Mouse (Mus musculus) hindbrain, embryonic 16.5 days (tissue): ENCODE data around the gene Trim10. TPM values are rescaled to one million over a fixed set of nuclear protein-coding genes. Genes with fewer than 3 reads are reported as not detected.
A peak's percentile ranks its signal among the peaks of the same experiment; 100 is the strongest.
"Not testable (repeated sequence)": the region's sequence is repeated elsewhere in the genome, so short reads cannot be mapped to it uniquely, and the experiment has no call there.

ENCODE experiments used
- ATAC-seq: fragments of 200-750 bp; cut with Nextera tagmentation; 2 replicates; pipeline ENCODE4 v1.8.0; 2017; ENCODE audit warnings: moderate TSS enrichment, moderate library complexity
- H3K27ac ChIP-seq: fragments of 300-500 bp; sonication (generic); 2 replicates; pipeline ENCODE4 v1.5.1; 2014; ENCODE audit warnings: low read depth, mild to moderate bottlenecking, control low read depth, low read length, moderate library complexity
- H3K27me3 ChIP-seq: fragments of 300-500 bp; sonication (generic); replicated peaks from 2 replicates; pipeline ENCODE4 v1.6.1; 2014; ENCODE audit warnings: low read length; ENCODE audit not compliant: control insufficient read depth, insufficient read depth
- H3K36me3 ChIP-seq: fragments of 300-500 bp; sonication (generic); 2 replicates; pipeline ENCODE4 v1.6.1; 2014; ENCODE audit warnings: mild to moderate bottlenecking, low read length, moderate library complexity, mixed read lengths; ENCODE audit not compliant: control insufficient read depth, insufficient read depth
- H3K4me1 ChIP-seq: fragments of 300-500 bp; sonication (generic); 2 replicates; pipeline ENCODE4 v1.6.1; 2014; ENCODE audit warnings: low read depth, low read length; ENCODE audit not compliant: control insufficient read depth, insufficient read depth
- H3K4me2 ChIP-seq: fragments of 300-500 bp; sonication (generic); 2 replicates; pipeline ENCODE4 v1.6.1; 2014; ENCODE audit warnings: mild to moderate bottlenecking, low read length, control low read depth, moderate library complexity
- H3K4me3 ChIP-seq: fragments of 300-500 bp; sonication (generic); 2 replicates; pipeline ENCODE4 v1.5.1; 2014; ENCODE audit warnings: mild to moderate bottlenecking, low read length, control low read depth, moderate library complexity
- H3K9ac ChIP-seq: fragments of 300-500 bp; sonication (generic); 2 replicates; pipeline ENCODE4 v1.6.1; 2014; ENCODE audit warnings: low read depth, mild to moderate bottlenecking, control low read depth, low read length, moderate library complexity
- H3K9me3 ChIP-seq: fragments of 300-500 bp; sonication (generic); 2 replicates; pipeline ENCODE4 v1.6.1; 2014; ENCODE audit warnings: mild to moderate bottlenecking, low read length, moderate library complexity; ENCODE audit not compliant: control insufficient read depth
- WGBS: fragments of 180-500 bp; shearing (Covaris S2); extraction: QIAGEN DNeasy Blood & Tissue Kit; methylation state at CpG from one replicate; pipeline ENCODE4 v1.1.7; 2014; 5-methylcytosine and 5-hydroxymethylcytosine counted together
- polyA plus RNA-seq: library from polyadenylated mRNA; unstranded; fragments of >200 nt; fragmentation: Nextera tagmentation; extraction: Ambion mirVana; gene quantifications from 2 replicates; pipeline ENCODE4 v1.2.1, GENCODE M21; 2015

The Trim10 gene
- polyA plus RNA-seq, 1 experiment from 2014 or later, result 0.78 TPM

DNA sequence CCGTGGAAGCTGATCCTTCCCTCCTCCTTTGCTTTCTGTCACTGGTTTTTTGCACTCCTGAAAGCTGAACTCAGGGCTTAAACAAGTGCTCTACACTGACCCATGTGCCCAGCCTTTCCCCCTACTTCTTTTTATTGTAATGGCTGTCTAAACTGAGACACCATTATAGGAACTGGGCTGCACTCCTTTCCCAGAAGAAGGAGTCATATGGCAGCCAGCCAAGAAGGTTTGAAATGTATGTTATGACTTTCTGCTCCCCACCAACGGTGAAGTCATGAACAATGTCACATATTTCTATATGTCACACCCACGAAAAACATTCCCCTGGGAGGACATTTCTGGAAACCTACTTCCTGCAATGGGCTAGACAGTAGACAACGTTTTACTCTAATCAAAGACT, 5.3 kb downstream of the Trim10 start:
- WGBS, result 75% methylated on average over 4 of the region's 4 CpGs
- Histone ChIP-seq H3K36me3 (no peaks in the 10 kb centered on the region), H3K9ac (no peak overlapping the region), H3K27me3 (no peaks in the 10 kb centered on the region), H3K4me3 (no peak overlapping the region), H3K27ac (no peak overlapping the region), H3K4me2 (no peak overlapping the region), H3K9me3 (no peaks in the 10 kb centered on the region), H3K4me1 (no peaks in the 10 kb centered on the region)
- no peak for ATAC-seq

DNA sequence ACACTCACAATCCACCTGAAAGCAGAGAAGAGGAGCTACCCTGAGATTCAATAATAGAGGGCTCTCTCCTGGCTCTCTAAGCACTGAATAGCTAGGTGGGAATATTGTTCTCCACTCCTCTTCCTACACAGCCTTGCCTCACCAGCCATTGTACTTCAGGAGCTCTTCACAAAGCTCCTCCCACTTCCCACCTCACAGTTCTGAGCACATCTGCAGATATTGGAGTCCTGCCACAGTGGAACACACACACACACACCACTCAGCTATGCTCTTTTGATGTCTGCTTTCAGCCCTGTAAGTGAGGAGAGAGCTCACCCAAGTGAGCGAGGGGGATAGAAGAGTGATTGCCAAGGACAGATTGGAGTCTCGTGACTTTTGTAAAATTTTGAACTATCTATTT, 14.0 kb downstream of the Trim10 start:
- 76% methylated on average over 2 of the region's 2 CpGs for WGBS
- Histone ChIP-seq H3K36me3 (no peaks in the 10 kb centered on the region), H3K9me3 (no peaks in the 10 kb centered on the region), H3K27ac (no peak overlapping the region), H3K9ac (no peak overlapping the region), H3K4me1 (no peaks in the 10 kb centered on the region), H3K4me3 (no peak overlapping the region), H3K27me3 (no peaks in the 10 kb centered on the region), H3K4me2 (no peak overlapping the region)
- no peak for ATAC-seq

GRCm38 (mm10) chr17:36885132-36885790, 15.9 kb downstream of the Trim10 start:
- no peak for ATAC-seq
- Histone ChIP-seq H3K9ac (no peak overlapping the region), H3K4me2 (no peak overlapping the region), H3K4me1 (no peaks in the 10 kb centered on the region), H3K27ac (no peak overlapping the region), H3K4me3 (no peak overlapping the region), H3K36me3 (no peaks in the 10 kb centered on the region), H3K27me3 (no peaks in the 10 kb centered on the region), H3K9me3 (no peaks in the 10 kb centered on the region)
- 94% methylated on average over 12 of the region's 12 CpGs for WGBS

DNA sequence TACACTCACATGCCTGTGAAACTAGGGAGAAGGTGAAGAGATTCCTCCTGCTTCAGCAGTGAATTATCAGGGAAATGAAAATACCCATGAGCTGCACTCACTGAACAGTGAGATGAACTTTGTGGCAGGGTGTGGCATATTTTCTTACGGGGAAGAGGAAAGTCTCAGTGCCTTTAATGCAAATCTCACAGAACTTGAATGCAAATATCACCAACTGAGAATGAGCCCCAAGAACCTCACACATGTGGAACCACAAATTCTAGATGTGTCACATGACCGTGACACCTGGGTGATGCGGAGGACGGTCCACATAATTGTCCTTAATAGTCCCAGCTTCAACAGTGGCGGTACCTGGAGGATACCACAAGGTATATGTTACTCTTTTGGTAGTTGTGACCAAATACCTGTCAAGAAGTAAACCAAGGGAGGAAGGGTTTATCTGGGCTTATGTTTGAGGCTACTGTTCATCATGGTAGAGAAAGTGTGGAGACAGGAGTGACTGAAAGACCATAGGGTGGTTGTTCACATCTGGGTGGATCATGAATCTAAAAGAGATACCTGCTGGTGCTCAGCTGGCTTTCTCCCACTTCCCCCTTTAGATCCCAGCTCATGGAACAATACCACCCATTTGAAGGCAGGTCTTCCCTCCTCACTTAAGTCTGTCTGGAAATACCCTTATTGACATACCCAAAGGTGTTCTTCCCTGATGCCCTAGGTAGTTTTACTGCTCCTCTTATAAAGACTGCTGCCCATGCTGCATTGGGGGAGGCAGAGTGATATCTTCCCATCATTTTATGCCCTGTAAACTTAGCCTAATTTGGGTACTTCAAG, 20.9 kb downstream of the Trim10 start, which contains the start of gene Trim40:
Gene Trim40, minus strand, starts transcription at position 51 of the 831 bp plus-strand sequence.
- Histone ChIP-seq H3K27ac (no peak within 1 kb of the TSS), H3K9me3 (no peaks in the 10 kb centered on the region), H3K9ac (no peak within 1 kb of the TSS), H3K27me3 (no peaks in the 10 kb centered on the region), H3K36me3 (no peaks in the 10 kb centered on the region), H3K4me3 (no peak within 1 kb of the TSS), H3K4me1 (no peaks in the 10 kb centered on the region), H3K4me2 (no peak within 1 kb of the TSS)
- 92% methylated on average over 5 of the region's 5 CpGs for WGBS
- no peak for ATAC-seq

GRCm38 (mm10) chr17:36891496-36891895, 22.1 kb downstream of the Trim10 start:
- not testable (repeated sequence) for H3K9me3 ChIP-seq, H3K4me1 ChIP-seq, H3K36me3 ChIP-seq, H3K27me3 ChIP-seq, ATAC-seq, H3K4me3 ChIP-seq, H3K27ac ChIP-seq, H3K4me2 ChIP-seq, H3K9ac ChIP-seq
- 79% methylated on average over 1 of the region's 1 CpGs for WGBS

DNA sequence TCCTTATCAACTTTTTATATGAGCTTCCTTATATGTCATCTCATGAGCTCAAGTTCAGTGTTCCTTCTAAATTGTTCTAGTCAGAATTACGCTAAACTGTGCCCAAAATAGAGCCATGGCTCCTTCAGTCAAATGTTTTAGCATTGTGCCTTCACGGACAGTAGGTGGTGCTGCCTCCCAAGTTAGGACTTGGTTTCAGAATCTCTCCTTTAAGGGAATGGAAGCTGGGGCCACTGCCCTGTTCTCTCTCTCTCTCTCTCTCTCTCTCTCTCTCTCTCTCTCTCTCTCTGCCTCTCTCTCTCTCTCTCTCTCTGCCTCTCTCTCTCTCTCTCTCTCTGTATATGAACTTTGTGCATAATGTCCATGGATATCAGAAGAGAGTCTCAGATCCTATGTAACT, 23.0 kb downstream of the Trim10 start:
- no peaks in the 10 kb centered on the region for H3K27me3 ChIP-seq
- no peaks in the 10 kb centered on the region for H3K9me3 ChIP-seq
- no peak overlapping the region for H3K27ac ChIP-seq
- no peak overlapping the region for H3K4me3 ChIP-seq
- WGBS, result 9% methylated on average over 2 of the region's 2 CpGs
- no peak overlapping the region for H3K4me2 ChIP-seq
- H3K4me1 ChIP-seq, result no peaks in the 10 kb centered on the region
- peak; percentile 83 for ATAC-seq
- no peak overlapping the region for H3K9ac ChIP-seq
- H3K36me3 ChIP-seq, result no peaks in the 10 kb centered on the region

- no peak overlapping the region for H3K27ac ChIP-seq
- no peaks in the 10 kb centered on the region for H3K9me3 ChIP-seq
- H3K9ac ChIP-seq, result no peak overlapping the region
- H3K4me3 ChIP-seq, result no peak overlapping the region
- H3K36me3 ChIP-seq, result no peaks in the 10 kb centered on the region
- H3K4me1 ChIP-seq, result no peaks in the 10 kb centered on the region
- 84% methylated on average over 5 of the region's 5 CpGs for WGBS
- no peak overlapping the region for H3K4me2 ChIP-seq
- H3K27me3 ChIP-seq, result no peaks in the 10 kb centered on the region
- no peak for ATAC-seq
Observed at GRCm38 (mm10) chr17:36893387-36893786, 24.0 kb downstream of the Trim10 start.

DNA sequence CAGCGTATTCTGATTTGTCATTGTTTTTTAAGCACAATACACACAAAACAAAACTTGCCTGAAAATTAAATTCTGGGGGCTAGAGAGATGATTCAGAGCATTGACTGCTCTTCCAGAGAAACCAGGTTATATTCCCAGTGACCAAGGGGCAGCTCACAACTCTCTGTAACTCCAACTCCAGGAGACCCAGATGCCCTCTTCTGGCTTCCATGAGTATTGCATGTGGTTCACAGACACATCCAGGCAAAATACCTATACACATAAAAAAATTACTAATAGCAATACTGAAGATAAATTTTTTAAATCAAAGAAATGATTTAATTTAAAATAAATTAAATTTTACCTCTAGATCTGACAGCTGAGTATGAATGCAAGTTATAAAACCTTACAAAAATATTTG, 27.2 kb downstream of the Trim10 start:
- no peak overlapping the region for H3K9ac ChIP-seq
- H3K4me1 ChIP-seq, result no peaks in the 10 kb centered on the region
- no peak overlapping the region for H3K27ac ChIP-seq
- no peak overlapping the region for H3K4me2 ChIP-seq
- WGBS, result 81% methylated on average over 1 of the region's 1 CpGs
- no peaks in the 10 kb centered on the region for H3K36me3 ChIP-seq
- no peak overlapping the region for H3K4me3 ChIP-seq
- no peaks in the 10 kb centered on the region for H3K9me3 ChIP-seq
- H3K27me3 ChIP-seq, result no peaks in the 10 kb centered on the region
- no peak for ATAC-seq

- H3K4me1 ChIP-seq, result no peaks in the 10 kb centered on the region
- H3K9ac ChIP-seq, result no peak overlapping the region
- no peak for ATAC-seq
- H3K4me2 ChIP-seq, result no peak overlapping the region
- no peaks in the 10 kb centered on the region for H3K36me3 ChIP-seq
- no peaks in the 10 kb centered on the region for H3K9me3 ChIP-seq
- H3K27me3 ChIP-seq, result no peaks in the 10 kb centered on the region
- H3K27ac ChIP-seq, result no peak overlapping the region
- H3K4me3 ChIP-seq, result no peak overlapping the region
Observed at GRCm38 (mm10) chr17:36897065-36897464, 27.7 kb downstream of the Trim10 start.
